Mouse (Mus musculus) layer of hippocampus, adult 8-10 months (tissue): ENCODE data around the gene Slc13a4. TPM values are rescaled to one million over a fixed set of nuclear protein-coding genes. Genes with fewer than 3 reads are reported as not detected.

Source experiments
- DNase-seq, 2 experiments: peaks; one replicate each; pipeline ENCODE4 v3.0.0; 2022; ENCODE audit warnings: low spot score in 2 of 2
- total RNA-seq, 4 experiments: library from RNA; stranded (reverse); gene quantifications; 2 replicates each; pipeline ENCODE4 v1.2.4; 2022

Slc13a4 gene
- total RNA-seq, result 10 to 100 TPM in 1 of 4 experiments, 1 to 10 TPM in 3; 7.1 to 11.5 (median 8.5) TPM

GRCm38 (mm10) chr6:35308037-35308436 is at the start of gene Slc13a4:
Gene Slc13a4 (minus strand): TSS chr6:35308131.
- DNase-seq, result no peak

GRCm38 (mm10) chr6:35355320-35355719 is 47.4 kb upstream of the Slc13a4 start:
- DNase-seq, result no peak

- DNase-seq, result no peak
Observed at GRCm38 (mm10) chr6:35354622-35354998, 46.7 kb upstream of the Slc13a4 start.

- DNase-seq, result no peak
Observed at GRCm38 (mm10) chr6:35353846-35354621, 46.1 kb upstream of the Slc13a4 start.

GRCm38 (mm10) chr6:35353416-35353815 is 45.5 kb upstream of the Slc13a4 start:
- DNase-seq, result no peak

- DNase-seq, result no peak
Observed at GRCm38 (mm10) chr6:35352867-35353266, 44.9 kb upstream of the Slc13a4 start.

GRCm38 (mm10) chr6:35351826-35352225 is 43.9 kb upstream of the Slc13a4 start:
- no peak for DNase-seq

- DNase-seq, result no peak
Observed at GRCm38 (mm10) chr6:35349784-35350183, 41.9 kb upstream of the Slc13a4 start.

- no peak for DNase-seq
Observed at GRCm38 (mm10) chr6:35338640-35339039, 30.7 kb upstream of the Slc13a4 start.

GRCm38 (mm10) chr6:35337836-35338235 is 29.9 kb upstream of the Slc13a4 start:
- DNase-seq, result no peak

- no peak for DNase-seq
Observed at GRCm38 (mm10) chr6:35335452-35335851, 27.5 kb upstream of the Slc13a4 start.

GRCm38 (mm10) chr6:35334278-35334677 is 26.3 kb upstream of the Slc13a4 start:
- no peak for DNase-seq

GRCm38 (mm10) chr6:35333632-35334031 is 25.7 kb upstream of the Slc13a4 start:
- DNase-seq, result no peak

GRCm38 (mm10) chr6:35330834-35331233 is 22.9 kb upstream of the Slc13a4 start:
- no peak for DNase-seq

GRCm38 (mm10) chr6:35329956-35330355 is 22.0 kb upstream of the Slc13a4 start:
- DNase-seq, result no peak

GRCm38 (mm10) chr6:35326111-35326515 is 18.2 kb upstream of the Slc13a4 start, which contains the start of gene Fam180a:
Gene Fam180a (minus strand): TSS chr6:35326141.
- DNase-seq, result peak in 1 of 2 experiments; percentile 33

- DNase-seq, result no peak
Observed at GRCm38 (mm10) chr6:35324306-35324705, 16.4 kb upstream of the Slc13a4 start.

GRCm38 (mm10) chr6:35323046-35323445 is 15.1 kb upstream of the Slc13a4 start:
- no peak for DNase-seq

- DNase-seq, result no peak
Observed at GRCm38 (mm10) chr6:35321105-35321504, 13.2 kb upstream of the Slc13a4 start.

GRCm38 (mm10) chr6:35319850-35320249 is 11.9 kb upstream of the Slc13a4 start:
- no peak for DNase-seq

GRCm38 (mm10) chr6:35313520-35313919 is 5.6 kb upstream of the Slc13a4 start:
- DNase-seq, result no peak

- DNase-seq, result no peak
Observed at GRCm38 (mm10) chr6:35309406-35309805, 1.5 kb upstream of the Slc13a4 start.

- DNase-seq, result no peak
Observed at GRCm38 (mm10) chr6:35307136-35307535, 795 bp downstream of the Slc13a4 start.
